Mouse (Mus musculus) regulatory T cell (primary cell): ENCODE measurements around the gene Clca3a2.

ENCODE experiments used
- in situ Hi-C: fragments of 300-600 bp; cut with MboI, MseI; formaldehyde crosslinking; loops from one replicate; pipeline ENCODE4 v1.15.1; 2025; ENCODE audit warnings: high pct_unique_total_duplicates

Gene Clca3a2

DNA sequence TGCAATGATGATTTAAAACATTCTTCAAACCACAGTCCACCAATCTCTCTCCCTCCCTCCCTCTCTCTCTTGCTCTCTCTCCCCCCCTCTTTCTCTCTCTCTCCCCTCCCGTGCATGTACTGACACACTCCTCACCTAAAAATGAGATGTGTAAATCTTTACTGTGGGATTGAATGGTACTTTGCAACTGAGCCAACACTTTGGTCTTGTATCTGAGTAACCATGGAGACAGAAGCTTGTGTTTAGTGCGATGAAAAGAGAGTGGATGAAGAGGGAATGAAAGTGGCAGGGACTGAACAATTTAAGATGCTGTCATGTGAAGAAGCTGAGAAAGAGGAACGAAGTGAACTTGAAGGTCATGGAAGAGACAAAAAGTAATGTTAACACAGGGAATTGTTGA lies 71.6 kb downstream of the Clca3a2 start:
- in situ Hi-C loops: loop anchor here (5.0 kb wide), 1 partner anchor 60 kb away; no protein-coding TSS in a partner anchor
